Mouse (Mus musculus) Muller cell, postnatal 12 days (primary cell): ENCODE measurements at regions not wholly inside any gene's neighbourhood (a gene's known extent, or its start where the extent isn't known, plus 50 kb on each side); places are given as distances from the start of the nearest gene placed in this dataset.

Source experiments
- DNase-seq: peaks from one replicate; pipeline ENCODE4 v3.0.0-alpha.2; 2015; ENCODE audit errors: inconsistent ontology term

- no peak for DNase-seq
Measured at GRCm38 (mm10) chr15:17356586-17356985, 628.0 kb downstream of the Cdh9 start.

DNA sequence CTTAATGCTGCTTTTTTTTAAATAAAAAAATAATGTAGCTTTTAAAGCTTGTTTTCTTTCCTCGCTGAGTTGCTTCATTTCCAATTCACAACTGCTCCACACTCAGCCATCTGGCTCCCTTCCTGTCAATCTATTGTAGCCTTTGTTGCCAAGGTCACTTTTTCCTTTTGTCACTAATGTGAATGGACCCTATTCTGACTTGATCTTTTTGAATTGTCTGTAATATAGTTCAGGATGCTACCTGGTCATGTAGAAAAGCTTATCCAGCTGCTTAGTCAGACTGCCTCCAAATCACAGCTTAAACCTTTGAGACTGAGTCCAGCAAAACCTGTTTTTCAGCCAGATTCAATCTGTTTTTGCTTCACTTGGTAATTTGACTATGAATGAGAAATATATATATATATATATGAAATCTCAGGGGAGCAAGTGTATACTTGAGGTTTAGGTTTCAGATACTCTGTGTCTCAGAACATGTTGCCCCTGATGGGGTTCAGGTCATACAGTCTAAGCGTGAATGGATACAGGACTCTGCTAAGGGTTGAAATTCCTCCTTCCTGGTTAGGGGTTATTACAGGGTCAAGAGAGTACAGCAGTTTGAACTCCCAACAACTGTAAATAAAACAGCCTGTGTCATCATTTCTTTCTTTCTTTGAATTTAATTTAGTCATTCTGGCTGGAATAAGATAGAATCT, 628.7 kb downstream of the Cdh9 start:
- no peak for DNase-seq

DNA sequence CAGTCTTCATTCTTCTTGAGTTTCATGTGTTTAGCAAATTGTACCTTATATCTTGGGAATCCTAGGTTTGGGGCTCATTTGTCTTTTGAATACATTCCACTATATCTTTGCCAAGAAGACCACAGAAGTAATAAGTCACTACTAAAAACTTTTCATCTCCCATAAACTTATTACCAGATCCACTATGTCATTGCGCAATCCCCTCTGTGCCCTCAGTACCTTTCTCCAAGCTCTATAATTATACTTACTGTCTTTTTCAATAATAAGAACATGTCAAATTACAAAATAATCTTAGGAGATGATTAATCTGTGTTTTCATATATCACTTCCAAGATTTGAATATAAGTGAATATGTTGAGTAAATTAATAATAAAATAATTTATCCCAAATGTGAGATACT, 676.1 kb downstream of the Cdh9 start:
- DNase-seq, result no peak

GRCm38 (mm10) chr15:17427747-17428146, 699.2 kb downstream of the Cdh9 start:
- DNase-seq, result no peak

GRCm38 (mm10) chr15:17431823-17432222, 703.3 kb downstream of the Cdh9 start:
- DNase-seq, result no peak

- DNase-seq, result no peak
Measured at GRCm38 (mm10) chr15:17435862-17436261, 707.3 kb downstream of the Cdh9 start.

GRCm38 (mm10) chr15:17448218-17448617, 719.7 kb downstream of the Cdh9 start:
- no peak for DNase-seq

- peak; percentile 92 for DNase-seq
Measured at GRCm38 (mm10) chr15:17449736-17450135, 721.2 kb downstream of the Cdh9 start.

DNA sequence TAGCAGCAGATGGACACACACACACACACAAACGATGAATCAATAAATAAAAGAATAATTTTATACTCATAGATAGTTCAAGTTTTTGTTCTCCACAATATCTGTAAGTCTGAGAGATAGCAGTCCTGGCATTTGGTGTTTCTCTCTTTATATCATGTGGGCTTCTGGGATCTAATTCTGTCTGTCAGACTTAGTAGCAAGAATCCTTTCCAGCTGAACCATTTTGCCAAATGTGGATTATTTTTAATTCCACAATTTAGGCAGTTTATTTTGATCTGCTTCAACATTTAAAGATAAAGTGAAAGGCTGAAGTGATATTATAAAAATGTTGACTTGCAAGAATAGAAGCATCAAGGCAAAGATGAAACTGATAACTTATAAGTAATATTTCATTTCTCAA, 738.5 kb downstream of the Cdh9 start:
- DNase-seq, result no peak

DNA sequence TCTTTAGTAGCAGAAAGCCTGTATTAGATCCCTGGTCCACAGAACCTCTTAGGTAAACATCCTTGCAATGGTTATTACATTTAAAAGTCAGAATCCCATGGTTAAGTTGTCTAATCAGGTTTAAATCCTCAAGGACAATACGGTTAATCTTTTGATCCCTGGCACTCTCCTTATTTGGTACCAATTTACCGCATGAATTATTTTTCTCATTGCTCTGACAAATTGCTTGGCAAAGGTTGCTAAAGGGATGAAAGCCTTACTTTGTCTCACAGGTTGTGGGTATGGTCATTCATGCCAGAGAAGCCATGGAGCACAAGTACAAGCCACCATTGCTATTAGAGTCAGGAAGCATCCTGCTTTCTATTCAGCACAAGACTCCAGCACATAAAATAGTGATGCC, 765.0 kb downstream of the Cdh9 start:
- DNase-seq, result peak; percentile 77
